Mouse (Mus musculus) small intestine, adult 2 months (tissue): Measurements from ENCODE around the gene Slc6a6. TPM values are rescaled to one million over a fixed set of nuclear protein-coding genes. Genes with fewer than 3 reads are reported as not detected.

ENCODE experiments used
- H3K27ac ChIP-seq: fragments of 200-500 bp; 2 replicates; pipeline ENCODE4 v1.5.1; 2012; ENCODE audit warnings: low read depth, low read length, control low read depth, inconsistent platforms; ENCODE audit not compliant: insufficient read depth
- H3K27me3 ChIP-seq: fragments of 200-500 bp; 2 replicates; pipeline ENCODE4 v1.6.1; 2012; ENCODE audit warnings: mild to moderate bottlenecking, moderate library complexity, low read length, inconsistent platforms; ENCODE audit not compliant: control insufficient read depth, insufficient read depth
- H3K36me3 ChIP-seq: fragments of 200-500 bp; 2 replicates; pipeline ENCODE4 v1.6.1; 2012; ENCODE audit warnings: mild to moderate bottlenecking, low read length, control low read depth, inconsistent platforms; ENCODE audit not compliant: control insufficient read depth, insufficient read depth
- H3K4me1 ChIP-seq: fragments of 200-500 bp; 2 replicates; pipeline ENCODE4 v1.6.1; 2012; ENCODE audit warnings: low read length, inconsistent platforms, mixed read lengths; ENCODE audit not compliant: control insufficient read depth, insufficient read depth, insufficient read length
- H3K4me3 ChIP-seq: fragments of 200-500 bp; 2 replicates; pipeline ENCODE4 v1.5.1; 2012; ENCODE audit warnings: low read depth, mild to moderate bottlenecking, control low read depth, inconsistent platforms, low read length, moderate library complexity
- CTCF ChIP-seq: fragments of 200-500 bp; IDR thresholded peaks from 2 replicates; pipeline ENCODE4 v1.5.1; 2012; ENCODE audit warnings: low read depth, mild to moderate bottlenecking, control low read depth, inconsistent platforms, low read length, moderate library complexity, mixed read lengths; ENCODE audit not compliant: insufficient replicate concordance, insufficient read length; ENCODE audit errors: extremely low read depth
- POLR2A ChIP-seq: fragments of 200-500 bp; IDR thresholded peaks from 2 replicates; pipeline ENCODE4 v1.6.1; 2012; ENCODE audit warnings: low read depth, mild to moderate bottlenecking, control low read depth, inconsistent platforms, low read length, moderate library complexity
- WGBS: fragments of 180-500 bp; shearing (Covaris S2); methylation state at CpG from one replicate; pipeline ENCODE4 v1.1.7; 2018; 5-methylcytosine and 5-hydroxymethylcytosine counted together
- polyA plus RNA-seq: library from polyadenylated mRNA; depleted of rRNA; stranded (reverse); fragments of >200 nt; gene quantifications from 2 replicates; pipeline ENCODE4 v1.2.3, GENCODE M21; 2012

Gene Slc6a6
- polyA plus RNA-seq, 1 experiment, result 124 TPM

DNA sequence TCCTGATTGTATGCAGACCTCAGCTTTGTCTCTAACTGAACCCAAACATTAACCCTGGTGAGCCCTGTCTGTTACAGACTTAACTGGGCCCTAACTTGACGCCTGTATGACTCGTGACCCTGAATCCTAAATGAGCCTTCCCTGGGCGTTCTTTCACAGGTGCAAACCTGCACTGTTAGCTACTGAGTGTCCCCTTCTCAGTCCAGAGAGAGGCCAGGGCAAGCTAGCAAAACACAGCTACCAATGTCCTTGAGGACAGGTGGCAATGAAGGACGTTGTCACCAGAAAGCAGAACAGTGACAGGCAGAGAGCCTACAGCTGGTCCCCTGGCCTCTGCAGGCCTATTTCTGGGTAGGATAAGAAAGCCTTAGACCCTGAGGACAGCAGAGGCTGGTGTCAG is 37.0 kb upstream of the Slc6a6 start:
- no peaks in the 10 kb centered on the region for H3K36me3 ChIP-seq
- no peak overlapping the region for H3K4me3 ChIP-seq
- WGBS, result 82% methylated on average over 4 of the region's 4 CpGs
- TF ChIP-seq CTCF (no peak), POLR2A (no peak)
- H3K27me3 ChIP-seq, result no peaks in the 10 kb centered on the region
- no peaks in the 10 kb centered on the region for H3K4me1 ChIP-seq
- no peak overlapping the region for H3K27ac ChIP-seq

DNA sequence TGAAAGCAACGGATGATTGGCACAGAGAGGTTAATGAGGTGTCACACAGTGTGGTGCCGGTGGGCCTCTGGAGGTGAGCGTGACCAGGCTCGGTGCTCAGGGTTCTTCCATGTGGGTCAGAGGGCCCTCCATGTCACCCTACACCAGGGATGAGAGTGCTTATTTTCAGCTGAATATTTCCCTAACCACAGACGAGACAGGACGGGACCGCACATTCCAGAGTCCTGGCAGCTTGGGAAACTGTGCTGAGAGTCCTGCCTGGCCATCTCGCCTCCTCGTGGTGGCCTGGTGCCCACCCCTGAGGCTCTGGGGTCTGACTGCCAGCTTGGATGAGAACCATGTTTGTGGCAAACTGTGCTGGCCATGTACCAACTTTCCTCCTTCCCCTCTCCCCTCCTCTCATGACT is 36.5 kb upstream of the Slc6a6 start:
- H3K4me3 ChIP-seq, result no peak overlapping the region
- TF ChIP-seq CTCF (no peak), POLR2A (no peak)
- H3K27me3 ChIP-seq, result no peaks in the 10 kb centered on the region
- H3K36me3 ChIP-seq, result no peaks in the 10 kb centered on the region
- no peaks in the 10 kb centered on the region for H3K4me1 ChIP-seq
- 82% methylated on average over 9 of the region's 9 CpGs for WGBS
- H3K27ac ChIP-seq, result no peak overlapping the region

GRCm38 (mm10) chr6:91650255-91650654 is 33.6 kb upstream of the Slc6a6 start:
- Histone ChIP-seq H3K4me3 (no peak overlapping the region), H3K36me3 (no peaks in the 10 kb centered on the region), H3K4me1 (no peaks in the 10 kb centered on the region), H3K27me3 (no peaks in the 10 kb centered on the region), H3K27ac (no peak overlapping the region)
- 77% methylated on average over 9 of the region's 9 CpGs for WGBS
- TF ChIP-seq POLR2A, result no peak
- no peak for TF ChIP-seq CTCF

DNA sequence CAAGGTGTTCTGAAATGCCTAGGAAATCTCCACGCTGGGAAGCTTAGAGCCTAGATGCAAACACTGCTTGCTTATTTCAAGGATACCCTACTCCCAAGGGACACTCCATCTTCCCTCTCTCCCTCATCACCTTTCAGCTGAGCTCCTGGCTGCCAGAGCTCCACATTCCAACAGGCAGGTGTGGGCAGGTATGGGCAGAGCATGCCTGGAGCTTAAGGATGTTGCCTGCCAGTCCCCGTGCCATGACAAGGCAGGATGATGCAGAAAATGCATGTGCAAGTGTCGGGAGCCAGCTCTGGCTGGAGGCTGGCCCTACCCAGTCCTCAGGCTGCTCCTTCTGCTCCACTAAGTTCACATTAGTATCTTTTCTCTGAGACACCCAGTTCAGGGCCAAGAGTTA is 31.6 kb upstream of the Slc6a6 start:
- WGBS, result 86% methylated on average over 3 of the region's 3 CpGs
- H3K27me3 ChIP-seq, result no peaks in the 10 kb centered on the region
- no peaks in the 10 kb centered on the region for H3K4me1 ChIP-seq
- no peak overlapping the region for H3K4me3 ChIP-seq
- no peak for TF ChIP-seq POLR2A
- TF ChIP-seq CTCF, result no peak
- no peaks in the 10 kb centered on the region for H3K36me3 ChIP-seq
- no peak overlapping the region for H3K27ac ChIP-seq

GRCm38 (mm10) chr6:91655244-91655643 is 28.6 kb upstream of the Slc6a6 start:
- Histone ChIP-seq H3K4me1 (peaks cover 18% of the 10 kb centered on the region; the same call in 1 of the 2 replicates), H3K27ac (no peak overlapping the region), H3K36me3 (no peaks in the 10 kb centered on the region), H3K4me3 (no peak overlapping the region), H3K27me3 (no peaks in the 10 kb centered on the region)
- WGBS, result 65% methylated on average over 3 of the region's 3 CpGs
- TF ChIP-seq CTCF (no peak), POLR2A (no peak)

DNA sequence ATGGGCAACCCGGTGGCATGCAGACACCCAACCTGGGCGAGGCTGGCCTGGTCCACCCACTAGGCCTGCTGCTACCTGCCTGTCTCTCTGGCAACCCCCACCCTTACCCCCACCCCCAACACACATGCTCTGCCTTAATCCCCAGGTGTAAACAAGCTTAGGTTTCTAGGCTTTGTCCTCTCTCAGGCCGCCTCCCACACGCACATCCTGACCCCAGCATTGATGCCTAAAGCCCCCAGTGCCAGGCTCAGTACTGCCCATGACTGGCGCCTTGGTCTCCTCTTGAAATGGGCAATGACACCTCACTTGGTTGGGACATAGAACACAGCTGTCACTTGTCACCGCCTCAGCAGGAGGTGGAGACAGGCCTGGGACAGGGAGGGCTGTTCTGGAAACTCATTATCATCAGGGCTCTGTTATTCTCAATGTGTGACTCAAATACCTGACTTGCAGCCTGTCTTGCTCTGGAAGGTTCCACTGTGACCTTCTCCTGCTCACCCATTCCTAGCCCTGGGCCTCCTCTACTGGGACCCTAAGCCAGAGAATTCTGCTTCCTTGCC is 27.9 kb upstream of the Slc6a6 start:
- no peaks in the 10 kb centered on the region for H3K27me3 ChIP-seq
- peaks cover 22% of the 10 kb centered on the region; the same call in 1 of the 2 replicates for H3K4me1 ChIP-seq
- H3K27ac ChIP-seq, result no peak overlapping the region
- H3K36me3 ChIP-seq, result no peaks in the 10 kb centered on the region
- H3K4me3 ChIP-seq, result no peak overlapping the region
- 85% methylated on average over 6 of the region's 6 CpGs for WGBS
- TF ChIP-seq POLR2A (no peak), CTCF (no peak)

DNA sequence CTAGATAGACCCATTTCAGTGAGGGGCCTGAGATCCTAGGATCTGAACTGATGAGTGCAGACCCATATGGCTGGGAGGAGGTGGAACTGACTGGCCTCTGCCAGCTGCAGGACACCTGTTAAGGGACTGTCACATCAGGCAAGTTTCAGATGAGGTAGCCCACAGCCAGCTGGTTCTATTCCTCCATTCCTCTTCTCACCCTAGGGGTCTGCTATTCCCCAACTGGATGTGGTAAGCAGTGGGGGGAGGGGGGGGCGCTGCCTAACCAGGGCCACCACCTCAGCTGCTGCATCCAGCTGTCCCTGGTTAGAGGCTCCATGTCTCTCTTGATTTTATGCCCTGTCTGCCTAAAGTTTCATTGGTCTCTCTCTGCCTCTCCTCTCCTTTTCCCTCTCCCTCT is 25.6 kb upstream of the Slc6a6 start:
- H3K4me1 ChIP-seq, result peaks cover 22% of the 10 kb centered on the region; the same call in 1 of the 2 replicates
- TF ChIP-seq POLR2A, result no peak
- no peak for TF ChIP-seq CTCF
- 67% methylated on average over 1 of the region's 1 CpGs for WGBS
- no peaks in the 10 kb centered on the region for H3K27me3 ChIP-seq
- no peak overlapping the region for H3K4me3 ChIP-seq
- H3K27ac ChIP-seq, result no peak overlapping the region
- H3K36me3 ChIP-seq, result no peaks in the 10 kb centered on the region
